Mouse (Mus musculus) myocyte (in vitro differentiated cells): ENCODE data around the gene Pdrg1. TPM values are rescaled to one million over a fixed set of nuclear protein-coding genes. Genes with fewer than 3 reads are reported as not detected.

ENCODE experiments used
- H3K27me3 ChIP-seq: one replicate; pipeline ENCODE4 v1.6.1; 2011; ENCODE audit not compliant: control insufficient read depth, insufficient read depth, insufficient read length
- H3K36me3 ChIP-seq: one replicate; pipeline ENCODE4 v1.6.1; 2011; ENCODE audit not compliant: control insufficient read depth, insufficient read depth
- H3K4me2 ChIP-seq: one replicate; pipeline ENCODE4 v1.6.1; 2011; ENCODE audit warnings: low read depth, control low read depth
- H3K4me3 ChIP-seq: one replicate; pipeline ENCODE4 v1.5.1; 2011; ENCODE audit warnings: mild to moderate bottlenecking, control low read depth, moderate library complexity
- H3K79me2 ChIP-seq: one replicate; pipeline ENCODE4 v1.6.1; 2011; ENCODE audit not compliant: control insufficient read depth, insufficient read depth
- H3ac ChIP-seq: one replicate; pipeline ENCODE4 v1.6.1; 2011; ENCODE audit not compliant: control insufficient read depth, insufficient read length
- CEBPB ChIP-seq: IDR thresholded peaks from 2 replicates; pipeline ENCODE4 v1.6.1; 2011; ENCODE audit warnings: mild to moderate bottlenecking, moderate library complexity; ENCODE audit not compliant: poor library complexity, insufficient read depth, severe bottlenecking
- E2F4 ChIP-seq: IDR thresholded peaks from one replicate; pipeline ENCODE4 v1.6.1; 2011; ENCODE audit warnings: mild to moderate bottlenecking, control low read depth, moderate library complexity; ENCODE audit not compliant: insufficient read depth
- MAX ChIP-seq: IDR thresholded peaks from one replicate; pipeline ENCODE4 v1.6.1; 2011; ENCODE audit warnings: low read depth, mild to moderate bottlenecking, control low read depth
- MYOD1 ChIP-seq, 3 experiments: IDR thresholded peaks; one replicate each; pipeline ENCODE4 v1.6.1; 2011; ENCODE audit warnings: control low read depth in 2 of 3, low read depth in 2 of 3, mild to moderate bottlenecking in 2 of 3, moderate library complexity in 1 of 3; ENCODE audit not compliant: insufficient read length in 2 of 3, control insufficient read depth in 1 of 3
- MYOG ChIP-seq, 3 experiments: IDR thresholded peaks; one replicate each; pipeline ENCODE4 v1.6.1; 2011; ENCODE audit warnings: control low read depth in 2 of 3, low read depth in 2 of 3, mild to moderate bottlenecking in 2 of 3; ENCODE audit not compliant: insufficient read length in 2 of 3, control insufficient read depth in 1 of 3, insufficient read depth in 1 of 3
- POLR2A ChIP-seq: IDR thresholded peaks from one replicate; pipeline ENCODE4 v1.6.1; 2011; ENCODE audit warnings: low read depth, mild to moderate bottlenecking, control low read depth, moderate library complexity; ENCODE audit not compliant: insufficient read length
- POLR2AphosphoS2 ChIP-seq: IDR thresholded peaks from one replicate; pipeline ENCODE4 v1.6.1; 2011; ENCODE audit warnings: low read depth, control low read depth; ENCODE audit not compliant: insufficient read length
- REST ChIP-seq: IDR thresholded peaks from one replicate; pipeline ENCODE4 v1.6.1; 2011; ENCODE audit warnings: mild to moderate bottlenecking, control low read depth, moderate library complexity; ENCODE audit not compliant: insufficient read depth, insufficient read length
- SRF ChIP-seq: IDR thresholded peaks from one replicate; pipeline ENCODE4 v1.6.1; 2011; ENCODE audit warnings: low read depth; ENCODE audit not compliant: control insufficient read depth, insufficient read length
- TCF12 ChIP-seq: IDR thresholded peaks from one replicate; pipeline ENCODE4 v1.6.1; 2011; ENCODE audit warnings: mild to moderate bottlenecking, control low read depth; ENCODE audit not compliant: poor library complexity, insufficient read depth, severe bottlenecking
- TCF3 ChIP-seq: IDR thresholded peaks from one replicate; pipeline ENCODE4 v1.6.1; 2011; ENCODE audit warnings: low read depth, control low read depth; ENCODE audit not compliant: insufficient read length
- USF1 ChIP-seq: IDR thresholded peaks from one replicate; pipeline ENCODE4 v1.6.1; 2011; ENCODE audit warnings: low read depth, mild to moderate bottlenecking, control low read depth, moderate library complexity
- polyA plus RNA-seq: library from polyadenylated mRNA; unstranded; fragments of >200 nt; fragmentation: generic; extraction: Trizol; gene quantifications from one replicate; pipeline ENCODE4 v1.2.1, GENCODE M21; 2012; ENCODE audit warnings: missing spikeins

The Pdrg1 gene
- polyA plus RNA-seq, 1 experiment, result 79.6 TPM

- H3K79me2 ChIP-seq, result no peaks in the 10 kb centered on the region
- H3K27me3 ChIP-seq, result peaks cover 56% of the 10 kb centered on the region
- H3K4me3 ChIP-seq, result no peak overlapping the region
- H3K4me2 ChIP-seq, result no peak overlapping the region
- TF ChIP-seq POLR2A, result no peak
- no peak for TF ChIP-seq E2F4
- no peak for TF ChIP-seq MYOG (IDR thresholded peaks at IDR 0.05; ENCODE audit: control insufficient read depth in 1 of 3, insufficient read depth in 1 of 3, insufficient read length in 2 of 3, low read depth in 2 of 3)
- no peak for TF ChIP-seq SRF
- TF ChIP-seq POLR2AphosphoS2, result no peak
- no peak for TF ChIP-seq USF1
- TF ChIP-seq REST, result no peak
- TF ChIP-seq MAX, result no peak
- no peak for TF ChIP-seq MYOD1 (IDR thresholded peaks at IDR 0.05; ENCODE audit: control insufficient read depth in 1 of 3, insufficient read length in 2 of 3, low read depth in 2 of 3)
- no peak for TF ChIP-seq TCF3
- no peak for TF ChIP-seq CEBPB
- TF ChIP-seq TCF12, result no peak
- H3K36me3 ChIP-seq, result no peaks in the 10 kb centered on the region
- no peak overlapping the region for H3ac ChIP-seq
Measured at GRCm38 (mm10) chr2:153022855-153023254, 7.6 kb upstream of the Pdrg1 start.

GRCm38 (mm10) chr2:153021163-153021562 lies 5.9 kb upstream of the Pdrg1 start:
- H3K36me3 ChIP-seq, result no peaks in the 10 kb centered on the region
- TF ChIP-seq POLR2A (no peak), MYOG (IDR thresholded peaks at IDR 0.05; ENCODE audit: control insufficient read depth in 1 of 3, insufficient read depth in 1 of 3, insufficient read length in 2 of 3, low read depth in 2 of 3) (no peak), E2F4 (no peak), REST (no peak), CEBPB (no peak), TCF3 (no peak)
- H3K27me3 ChIP-seq, result peaks cover 46% of the 10 kb centered on the region
- no peak overlapping the region for H3K4me3 ChIP-seq
- no peaks in the 10 kb centered on the region for H3K79me2 ChIP-seq
- H3ac ChIP-seq, result no peak overlapping the region
- no peak overlapping the region for H3K4me2 ChIP-seq

- Histone ChIP-seq H3K4me3 (no peak overlapping the region), H3K27me3 (peaks cover 28% of the 10 kb centered on the region), H3ac (no peak overlapping the region), H3K79me2 (peaks cover 6% of the 10 kb centered on the region), H3K36me3 (no peaks in the 10 kb centered on the region), H3K4me2 (no peak overlapping the region)
- TF ChIP-seq MYOG (IDR thresholded peaks at IDR 0.05; ENCODE audit: control insufficient read depth in 1 of 3, insufficient read depth in 1 of 3, insufficient read length in 2 of 3, low read depth in 2 of 3) (no peak), SRF (no peak), TCF12 (no peak), POLR2A (no peak), REST (no peak), POLR2AphosphoS2 (no peak), MYOD1 (IDR thresholded peaks at IDR 0.05; ENCODE audit: control insufficient read depth in 1 of 3, insufficient read length in 2 of 3, low read depth in 2 of 3) (no peak), TCF3 (no peak), USF1 (no peak), MAX (no peak)
Measured at GRCm38 (mm10) chr2:153019355-153019754, 4.1 kb upstream of the Pdrg1 start.

GRCm38 (mm10) chr2:153016786-153017185 lies 1.6 kb upstream of the Pdrg1 start:
- Histone ChIP-seq H3ac (no peak overlapping the region), H3K4me2 (no peak overlapping the region), H3K4me3 (no peak overlapping the region), H3K36me3 (peaks cover 14% of the 10 kb centered on the region), H3K79me2 (peaks cover 28% of the 10 kb centered on the region), H3K27me3 (peaks cover 18% of the 10 kb centered on the region)
- no peak for TF ChIP-seq TCF12
- no peak for TF ChIP-seq POLR2AphosphoS2
- no peak for TF ChIP-seq POLR2A
- TF ChIP-seq MYOG (IDR thresholded peaks at IDR 0.05; ENCODE audit: control insufficient read depth in 1 of 3, insufficient read depth in 1 of 3, insufficient read length in 2 of 3, low read depth in 2 of 3), result no peak
- TF ChIP-seq REST, result no peak
- no peak for TF ChIP-seq MYOD1 (IDR thresholded peaks at IDR 0.05; ENCODE audit: control insufficient read depth in 1 of 3, insufficient read length in 2 of 3, low read depth in 2 of 3)
- no peak for TF ChIP-seq USF1

GRCm38 (mm10) chr2:153015804-153016203 lies 577 bp upstream of the Pdrg1 start:
- H3K27me3 ChIP-seq, result peaks cover 18% of the 10 kb centered on the region
- peaks cover 18% of the 10 kb centered on the region for H3K36me3 ChIP-seq
- TF ChIP-seq USF1 (no peak), TCF3 (no peak), SRF (no peak), MAX (no peak), POLR2A (no peak), REST (no peak), POLR2AphosphoS2 (no peak), MYOG (IDR thresholded peaks at IDR 0.05; ENCODE audit: control insufficient read depth in 1 of 3, insufficient read depth in 1 of 3, insufficient read length in 2 of 3, low read depth in 2 of 3) (no peak), CEBPB (no peak), TCF12 (no peak), E2F4 (no peak), MYOD1 (IDR thresholded peaks at IDR 0.05; ENCODE audit: control insufficient read depth in 1 of 3, insufficient read length in 2 of 3, low read depth in 2 of 3) (no peak)
- peak overlapping the region; percentile 53 for H3K4me2 ChIP-seq
- no peak overlapping the region for H3ac ChIP-seq
- peak overlapping the region; percentile 81 for H3K4me3 ChIP-seq
- peaks cover 28% of the 10 kb centered on the region for H3K79me2 ChIP-seq
